Mouse (Mus musculus) megakaryocyte, embryonic 14.5 days (primary cell): ENCODE results near the gene Tex28. TPM values are rescaled to one million over a fixed set of nuclear protein-coding genes. Genes with fewer than 3 reads are reported as not detected.

ENCODE experiments used
- H3K27me3 ChIP-seq: replicated peaks from 2 replicates; pipeline ENCODE3; 2012; ENCODE audit warnings: inconsistent platforms
- H3K36me3 ChIP-seq: replicated peaks from 2 replicates; pipeline ENCODE3; 2012; ENCODE audit warnings: low read length, inconsistent platforms, mixed read lengths
- H3K4me1 ChIP-seq: 2 replicates; pipeline ENCODE4 v1.6.1; 2012; ENCODE audit warnings: inconsistent platforms
- H3K4me3 ChIP-seq: replicated peaks from 2 replicates; pipeline ENCODE3; 2012; ENCODE audit warnings: moderate library complexity, mild to moderate bottlenecking, inconsistent platforms
- H3K9me3 ChIP-seq: 2 replicates; pipeline ENCODE4 v1.6.1; 2012; ENCODE audit warnings: inconsistent platforms
- FLI1 ChIP-seq: IDR thresholded peaks from 2 replicates; pipeline ENCODE4 v1.6.1; 2012; ENCODE audit warnings: low read length, inconsistent platforms, mixed read lengths
- GATA1 ChIP-seq: IDR thresholded peaks from 3 replicates; pipeline ENCODE4 v1.6.1; 2012; ENCODE audit warnings: mixed read lengths, low read length, inconsistent platforms, borderline replicate concordance
- polyA plus RNA-seq: library from polyadenylated mRNA; stranded (reverse); fragments of >175 nt; gene quantifications from 2 replicates; pipeline ENCODE4 v1.2.3, GENCODE M21; 2012; ENCODE audit warnings: low replicate concordance; ENCODE audit not compliant: insufficient read depth

The Tex28 gene
- polyA plus RNA-seq, 1 experiment: not detected

DNA sequence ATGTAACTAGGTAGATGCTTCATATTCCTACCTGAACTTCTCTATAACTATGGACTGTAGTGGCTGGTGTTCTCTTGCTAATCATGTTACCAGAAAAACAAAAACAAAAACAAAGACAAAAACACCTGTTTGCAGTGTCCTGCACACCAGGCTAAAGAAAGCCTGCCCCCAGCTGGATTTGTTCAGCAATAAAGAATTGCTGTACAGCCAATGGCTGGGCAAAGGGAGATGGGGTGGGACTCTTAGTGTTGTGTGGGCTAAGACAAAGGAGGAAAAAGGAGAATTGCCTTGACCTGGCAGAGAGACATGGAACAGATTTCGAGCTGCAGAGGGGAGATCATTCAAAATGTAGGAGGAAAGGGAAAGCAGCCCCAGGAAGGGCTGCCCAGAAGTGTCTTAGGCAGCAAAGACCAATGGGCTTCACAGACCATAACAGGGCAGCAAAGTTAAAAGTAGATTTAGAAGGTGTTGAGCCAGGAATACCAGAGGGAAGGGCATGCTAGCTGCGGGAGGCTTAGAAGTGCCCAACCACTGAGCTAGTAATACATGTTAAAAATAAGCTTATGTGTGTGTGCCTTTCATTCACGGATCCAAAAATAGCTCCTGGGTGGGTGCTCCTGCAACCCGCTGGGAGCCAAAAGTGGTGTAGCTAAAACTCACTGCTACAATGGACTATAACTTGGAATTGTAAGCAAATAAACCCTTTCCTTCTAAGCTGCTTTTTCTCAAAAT lies 64.0 kb downstream of the Tex28 start:
- Histone ChIP-seq H3K36me3 (peaks cover 3% of the 10 kb centered on the region), H3K27me3 (peaks cover 4% of the 10 kb centered on the region), H3K4me1 (peaks cover 33% of the 10 kb centered on the region), H3K4me3 (no peak overlapping the region), H3K9me3 (peaks cover 12% of the 10 kb centered on the region)
- TF ChIP-seq GATA1 (no peak), FLI1 (no peak)

Other genes starting within 250 kb of the Tex28 start
- gene Arhgap4, start 246.0 kb downstream of the Tex28 start, polyA plus RNA-seq: 6.6 and 13.3 TPM in 2 replicates
- 58.9 and 174 TPM in 2 replicates for gene Naa10, start 245.9 kb downstream of the Tex28 start, polyA plus RNA-seq
- gene Renbp, start 237.0 kb downstream of the Tex28 start, polyA plus RNA-seq: 31.2 and 114 TPM in 2 replicates
- 58.4 and 162 TPM in 2 replicates for gene Hcfc1, start 201.5 kb downstream of the Tex28 start, polyA plus RNA-seq
- 134 and 271 TPM in 2 replicates for gene Irak1, start 143.9 kb downstream of the Tex28 start, polyA plus RNA-seq
- not detected in 2 replicates for gene Opn1mw, start 40.4 kb downstream of the Tex28 start, polyA plus RNA-seq
- gene Mecp2, start 32.5 kb downstream of the Tex28 start, polyA plus RNA-seq: 13.7 and 25.1 TPM in 2 replicates
- not detected in 2 replicates for gene Tktl1, start 9.4 kb upstream of the Tex28 start, polyA plus RNA-seq
- gene Flna, start 82.0 kb upstream of the Tex28 start, polyA plus RNA-seq: 106 and 299 TPM in 2 replicates
- 39.1 and 49.4 TPM in 2 replicates for gene Emd, start 86.8 kb upstream of the Tex28 start, polyA plus RNA-seq
- 328 and 1,584 TPM in 2 replicates for gene Rpl10, start 103.0 kb upstream of the Tex28 start, polyA plus RNA-seq
- 29.6 and 48.2 TPM in 2 replicates for gene Taz, start 114.1 kb upstream of the Tex28 start, polyA plus RNA-seq
- gene Dnase1l1, start 114.5 kb upstream of the Tex28 start, polyA plus RNA-seq: 2.8 TPM in 1 of 2 replicates, not detected in the other
- 10.7 and 29.6 TPM in 2 replicates for gene Atp6ap1, start 129.3 kb upstream of the Tex28 start, polyA plus RNA-seq
- 38.9 and 88.6 TPM in 2 replicates for gene Gdi1, start 137.2 kb upstream of the Tex28 start, polyA plus RNA-seq
- 3.0 and 35.7 TPM in 2 replicates for gene Fam50a, start 145.2 kb upstream of the Tex28 start, polyA plus RNA-seq
- gene Plxna3, start 161.2 kb upstream of the Tex28 start, polyA plus RNA-seq: 1.3 TPM in 1 of 2 replicates, not detected in the other
- gene Lage3, start 185.8 kb upstream of the Tex28 start, polyA plus RNA-seq: 7.0 and 8.9 TPM in 2 replicates
- 21.1 TPM in 1 of 2 replicates, not detected in the other for gene Ubl4a, start 205.4 kb upstream of the Tex28 start, polyA plus RNA-seq
- gene Slc10a3, start 205.5 kb upstream of the Tex28 start, polyA plus RNA-seq: 1.9 and 3.3 TPM in 2 replicates
- gene Fam3a, start 225.4 kb upstream of the Tex28 start, polyA plus RNA-seq: 4.0 and 8.8 TPM in 2 replicates
- 16.4 and 19.2 TPM in 2 replicates for gene Ikbkg, start 225.5 kb upstream of the Tex28 start, polyA plus RNA-seq